Mouse (Mus musculus): ENCODE data around the gene Miga1. TPM values are rescaled to one million over a fixed set of nuclear protein-coding genes. Genes with fewer than 3 reads are reported as not detected.
"Not testable (repeated sequence)": the region's sequence is repeated elsewhere in the genome, so short reads cannot be mapped to it uniquely, and the experiment has no call there.

Miga1 gene
- polyA plus RNA-seq, 1 experiment from 2014 or later = 21.7 TPM

- 92% methylated on average over 9 of the region's 9 CpGs for WGBS
Observed at GRCm38 (mm10) chr3:152316447-152317173, 23.6 kb downstream of the Miga1 start.

GRCm38 (mm10) chr3:152315613-152316012 is 24.6 kb downstream of the Miga1 start:
- no peak overlapping the region for H3K27ac ChIP-seq
- no peaks in the 10 kb centered on the region for H3K27me3 ChIP-seq (replicated peaks)
- ATAC-seq (ENCODE audit: low FRiP score, low read depth) = peak; percentile 58; the same call in 1 of the 2 replicates
- H3K4me2 ChIP-seq (replicated peaks) = no peak overlapping the region
- 12% methylated on average over 7 of the region's 7 CpGs for WGBS
- no peaks in the 10 kb centered on the region for H3K9me3 ChIP-seq
- H3K4me3 ChIP-seq = no peak overlapping the region
- no peaks in the 10 kb centered on the region for H3K4me1 ChIP-seq
- no peak overlapping the region for H3K9ac ChIP-seq
- H3K36me3 ChIP-seq = peaks cover 17% of the 10 kb centered on the region

More at GRCm38 (mm10) chr3:152316447-152317173, 23.6 kb downstream of the Miga1 start:
- ATAC-seq (ENCODE audit: low FRiP score, low read depth); H3K9ac ChIP-seq; H3K27me3 ChIP-seq (replicated peaks); H3K27ac ChIP-seq; H3K4me2 ChIP-seq (replicated peaks); H3K9me3 ChIP-seq; H3K4me3 ChIP-seq; H3K4me1 ChIP-seq: not testable (repeated sequence)
- peaks cover 24% of the 10 kb centered on the region for H3K36me3 ChIP-seq

- WGBS = 75% methylated on average over 14 of the region's 14 CpGs
- not testable (repeated sequence) for H3K4me1 ChIP-seq; H3K9me3 ChIP-seq; ATAC-seq (ENCODE audit: low FRiP score, low read depth); H3K4me3 ChIP-seq; H3K9ac ChIP-seq; H3K4me2 ChIP-seq (replicated peaks); H3K27me3 ChIP-seq (replicated peaks); H3K27ac ChIP-seq
- H3K36me3 ChIP-seq = peaks cover 20% of the 10 kb centered on the region
Observed at GRCm38 (mm10) chr3:152314666-152315065, 25.5 kb downstream of the Miga1 start.

- H3K27me3 ChIP-seq (replicated peaks) = no peaks in the 10 kb centered on the region
- no peak overlapping the region for H3K4me2 ChIP-seq (replicated peaks)
- no peaks in the 10 kb centered on the region for H3K9me3 ChIP-seq
- ATAC-seq (ENCODE audit: low FRiP score, low read depth) = no peak
- H3K9ac ChIP-seq = no peak overlapping the region
- no peaks in the 10 kb centered on the region for H3K4me1 ChIP-seq
- 94% methylated on average over 9 of the region's 9 CpGs for WGBS
- H3K4me3 ChIP-seq = no peak overlapping the region
- no peak overlapping the region for H3K27ac ChIP-seq
- H3K36me3 ChIP-seq = peaks cover 32% of the 10 kb centered on the region
Observed at GRCm38 (mm10) chr3:152309250-152309645, 31.0 kb downstream of the Miga1 start.

- Histone ChIP-seq H3K4me2 (replicated peaks) (no peak overlapping the region), H3K9me3 (no peaks in the 10 kb centered on the region), H3K4me3 (no peak overlapping the region), H3K36me3 (peaks cover 32% of the 10 kb centered on the region), H3K4me1 (no peaks in the 10 kb centered on the region), H3K27ac (no peak overlapping the region), H3K9ac (no peak overlapping the region), H3K27me3 (replicated peaks) (no peaks in the 10 kb centered on the region)
- WGBS = 68% methylated on average over 10 of the region's 10 CpGs
- no peak for ATAC-seq (ENCODE audit: low FRiP score, low read depth)
Observed at GRCm38 (mm10) chr3:152308485-152309249, 31.5 kb downstream of the Miga1 start.

- Histone ChIP-seq H3K4me2 (replicated peaks) (no peak overlapping the region), H3K36me3 (peaks cover 29% of the 10 kb centered on the region; the same call in 1 of the 2 replicates), H3K9me3 (no peaks in the 10 kb centered on the region), H3K4me1 (no peaks in the 10 kb centered on the region), H3K27me3 (replicated peaks) (no peaks in the 10 kb centered on the region), H3K4me3 (no peak overlapping the region), H3K9ac (no peak overlapping the region), H3K27ac (no peak overlapping the region)
- ATAC-seq (ENCODE audit: low FRiP score, low read depth) = no peak
- WGBS = 91% methylated on average over 4 of the region's 4 CpGs
Observed at GRCm38 (mm10) chr3:152305971-152306370, 34.2 kb downstream of the Miga1 start.

- Histone ChIP-seq H3K27me3 (replicated peaks) (no peaks in the 10 kb centered on the region), H3K36me3 (peaks cover 31% of the 10 kb centered on the region; the same call in 1 of the 2 replicates), H3K4me1 (no peaks in the 10 kb centered on the region), H3K4me2 (replicated peaks) (no peak overlapping the region), H3K4me3 (no peak overlapping the region), H3K9ac (no peak overlapping the region), H3K27ac (no peak overlapping the region), H3K9me3 (no peaks in the 10 kb centered on the region)
- ATAC-seq (ENCODE audit: low FRiP score, low read depth) = no peak
- 89% methylated on average over 8 of the region's 8 CpGs for WGBS
Observed at GRCm38 (mm10) chr3:152305080-152305479, 35.1 kb downstream of the Miga1 start.

- Histone ChIP-seq H3K27ac (no peak overlapping the region), H3K36me3 (peaks cover 30% of the 10 kb centered on the region), H3K4me1 (no peaks in the 10 kb centered on the region), H3K9ac (no peak overlapping the region), H3K4me3 (no peak overlapping the region), H3K4me2 (replicated peaks) (no peak overlapping the region), H3K9me3 (no peaks in the 10 kb centered on the region), H3K27me3 (replicated peaks) (no peaks in the 10 kb centered on the region)
- 61% methylated on average over 6 of the region's 6 CpGs for WGBS
- ATAC-seq (ENCODE audit: low FRiP score, low read depth) = no peak
Observed at GRCm38 (mm10) chr3:152304093-152304815, 36.0 kb downstream of the Miga1 start.

- H3K36me3 ChIP-seq = peaks cover 30% of the 10 kb centered on the region
- H3K4me3 ChIP-seq = no peak overlapping the region
- no peak for ATAC-seq (ENCODE audit: low FRiP score, low read depth)
Observed at GRCm38 (mm10) chr3:152302991-152303390, 37.2 kb downstream of the Miga1 start.

GRCm38 (mm10) chr3:152300376-152301337 is 39.5 kb downstream of the Miga1 start:
- ATAC-seq (ENCODE audit: low FRiP score, low read depth) = no peak
- peaks cover 40% of the 10 kb centered on the region for H3K36me3 ChIP-seq

More at GRCm38 (mm10) chr3:152302991-152303390, 37.2 kb downstream of the Miga1 start:
- Histone ChIP-seq H3K4me1 (no peaks in the 10 kb centered on the region), H3K9ac (no peak overlapping the region), H3K27me3 (replicated peaks) (no peaks in the 10 kb centered on the region), H3K4me2 (replicated peaks) (no peak overlapping the region), H3K9me3 (no peaks in the 10 kb centered on the region), H3K27ac (no peak overlapping the region)
- 84% methylated on average over 9 of the region's 9 CpGs for WGBS

GRCm38 (mm10) chr3:152295896-152296295 is 44.3 kb downstream of the Miga1 start:
- H3K9ac ChIP-seq = no peak overlapping the region
- no peaks in the 10 kb centered on the region for H3K27me3 ChIP-seq (replicated peaks)
- WGBS = 93% methylated on average over 5 of the region's 5 CpGs
- peaks cover 46% of the 10 kb centered on the region for H3K36me3 ChIP-seq
- no peak overlapping the region for H3K4me3 ChIP-seq
- ATAC-seq (ENCODE audit: low FRiP score, low read depth) = no peak
- no peak overlapping the region for H3K4me2 ChIP-seq (replicated peaks)
- H3K27ac ChIP-seq = no peak overlapping the region
- H3K9me3 ChIP-seq = no peaks in the 10 kb centered on the region
- no peaks in the 10 kb centered on the region for H3K4me1 ChIP-seq

More at GRCm38 (mm10) chr3:152300376-152301337, 39.5 kb downstream of the Miga1 start:
- Histone ChIP-seq H3K27me3 (replicated peaks) (no peaks in the 10 kb centered on the region), H3K4me1 (no peaks in the 10 kb centered on the region), H3K4me2 (replicated peaks) (no peak overlapping the region), H3K9me3 (no peaks in the 10 kb centered on the region), H3K9ac (no peak overlapping the region), H3K4me3 (no peak overlapping the region), H3K27ac (no peak overlapping the region)
- WGBS = 88% methylated on average over 14 of the region's 14 CpGs
